In genomic region chrX:170021205-170021604, GRCm38 (mm10) we compare ENCODE assay signal across 8 mouse cellular contexts. TPM values are rescaled to one million over a fixed set of nuclear protein-coding genes. Genes with fewer than 3 reads are reported as not detected.
DNase-seq lines count a peak whose midpoint lies in the region; ATAC-seq and TF ChIP-seq lines count a peak whose summit lies in the region.
"Not testable (repeated sequence)": the region's sequence is repeated elsewhere in the genome, so short reads cannot be mapped to it uniquely, and the experiment has no call there.

No protein-coding gene starts in this region.

- H3K27ac ChIP-seq in ES-Bruce4 (ENCODE audit: insufficient read depth, low read length): peak overlapping the region; percentile 31
- not testable (repeated sequence) for H3K27ac ChIP-seq in embryonic facial prominence, embryonic 11.5 days (replicated peaks; ENCODE audit: low read depth, low read length); heart, embryonic 10.5 days; midbrain, embryonic 11.5 days (ENCODE audit: low read depth, low read length)

- H3K9ac ChIP-seq in ES-Bruce4 (ENCODE audit: low read depth, poor library complexity, severe bottlenecking); embryonic facial prominence, embryonic 11.5 days (replicated peaks; ENCODE audit: low read length); midbrain, embryonic 11.5 days (ENCODE audit: low read length): not testable (repeated sequence)

- TF ChIP-seq POLR2A in ES-Bruce4 (IDR thresholded peaks at IDR 0.05; ENCODE audit: insufficient read depth, low read length): not testable (repeated sequence)

- peaks cover 53% of the 10 kb centered on the region for H3K36me3 ChIP-seq in ES-Bruce4 (ENCODE audit: control insufficient read depth, insufficient read depth, low read length, poor library complexity, severe bottlenecking)
- H3K36me3 ChIP-seq in embryonic facial prominence, embryonic 11.5 days (replicated peaks; ENCODE audit: control insufficient read depth, insufficient read depth, low read depth, low read length): peaks cover 17% of the 10 kb centered on the region
- peaks cover 38% of the 10 kb centered on the region for H3K36me3 ChIP-seq in heart, embryonic 10.5 days
- peaks cover 16% of the 10 kb centered on the region for H3K36me3 ChIP-seq in midbrain, embryonic 11.5 days (ENCODE audit: control insufficient read depth, insufficient read depth, low read length)

- not testable (repeated sequence) for ATAC-seq in embryonic facial prominence, embryonic 11.5 days (replicated peaks; ENCODE audit: insufficient number of reproducible peaks, low FRiP score, low TSS enrichment, low read depth); midbrain, embryonic 11.5 days (ENCODE audit: low FRiP score)

- not testable (repeated sequence) for H3K4me3 ChIP-seq in ES-Bruce4 (ENCODE audit: low read depth, low read length); embryonic facial prominence, embryonic 11.5 days (ENCODE audit: low read depth, low read length); heart, embryonic 10.5 days; midbrain, embryonic 11.5 days (ENCODE audit: low read depth, low read length)

- not testable (repeated sequence) for H3K4me1 ChIP-seq in ES-Bruce4 (ENCODE audit: control insufficient read depth, insufficient read depth, low read length); embryonic facial prominence, embryonic 11.5 days (ENCODE audit: control insufficient read depth, insufficient read depth, low read length); heart, embryonic 10.5 days; midbrain, embryonic 11.5 days (ENCODE audit: control insufficient read depth, insufficient read depth, low read length)

- H3K27me3 ChIP-seq in ES-Bruce4 (ENCODE audit: control insufficient read depth, insufficient read depth, low read length, poor library complexity, severe bottlenecking); embryonic facial prominence, embryonic 11.5 days (ENCODE audit: control insufficient read depth, insufficient read depth, low read length); heart, embryonic 10.5 days (ENCODE audit: insufficient read depth, poor library complexity, severe bottlenecking); midbrain, embryonic 11.5 days (ENCODE audit: control insufficient read depth, insufficient read depth, low read length): not testable (repeated sequence)

- peak; percentile 60 for DNase-seq in brain, adult 2 months (ENCODE audit: low read depth, low spot score)
- DNase-seq in embryonic facial prominence, embryonic 11.5 days (ENCODE audit: low spot score): peak; percentile 43
- DNase-seq in heart, embryonic 10.5 days (ENCODE audit: low spot score): peak; percentile 77
- peak; percentile 64 for DNase-seq in layer of hippocampus, adult 11-12 months (ENCODE audit: low spot score)
- peak; percentile 77 for DNase-seq in midbrain, embryonic 11.5 days (ENCODE audit: low spot score, missing footprints)
- DNase-seq in right cerebral cortex, adult 18-20 months: peak; percentile 75
- DNase-seq in urinary bladder, postnatal 10 days (ENCODE audit: low spot score): peak; percentile 56

- TF ChIP-seq EP300 in ES-Bruce4 (IDR thresholded peaks at IDR 0.05; ENCODE audit: insufficient read depth, low read depth, low read length): not testable (repeated sequence)

- not testable (repeated sequence) for TF ChIP-seq CTCF in ES-Bruce4 (IDR thresholded peaks at IDR 0.05; ENCODE audit: low read depth, low read length)

- H3K9me3 ChIP-seq in ES-Bruce4 (replicated peaks; ENCODE audit: control insufficient read depth, insufficient read depth, low read length, poor library complexity, severe bottlenecking): peaks cover 52% of the 10 kb centered on the region
- peaks cover 19% of the 10 kb centered on the region for H3K9me3 ChIP-seq in embryonic facial prominence, embryonic 11.5 days (replicated peaks; ENCODE audit: control insufficient read depth, low read length)
- peaks cover 39% of the 10 kb centered on the region for H3K9me3 ChIP-seq in heart, embryonic 10.5 days
- peaks cover 15% of the 10 kb centered on the region for H3K9me3 ChIP-seq in midbrain, embryonic 11.5 days (ENCODE audit: control insufficient read depth, low read length)

- not testable (repeated sequence) for H3K4me2 ChIP-seq in embryonic facial prominence, embryonic 11.5 days (ENCODE audit: low read depth, low read length); midbrain, embryonic 11.5 days

- 76% methylated on average over 12 of the region's 12 CpGs for WGBS in embryonic facial prominence, embryonic 11.5 days
- 76% methylated on average over 12 of the region's 12 CpGs for WGBS in heart, embryonic 10.5 days
- 76% methylated on average over 12 of the region's 12 CpGs for WGBS in midbrain, embryonic 11.5 days

RNA-seq across cellular contexts. Expression of gene Gm21887, which starts 11.7 kb away (rescaled TPM):
- 1,061 and 1,174 TPM in 2 replicates for polyA plus RNA-seq in ES-Bruce4 (2011; ENCODE audit: insufficient read depth, insufficient read length, low read depth, missing spikeins)
- 154 and 162 TPM in 2 replicates for polyA plus RNA-seq in embryonic facial prominence, embryonic 11.5 days (2014; fragmentation: Nextera tagmentation; extraction: Ambion mirVana)
- polyA plus RNA-seq in heart, embryonic 10.5 days (2016; fragmentation: Nextera tagmentation; extraction: Ambion mirVana): 121 and 172 TPM in 2 replicates
- 177 and 189 TPM in 2 replicates for polyA plus RNA-seq in midbrain, embryonic 11.5 days (2014; fragmentation: Nextera tagmentation; extraction: Ambion mirVana)
